Mouse (Mus musculus) thymus, adult 2 months (tissue): Measurements from ENCODE around the gene Grin2c. TPM values are rescaled to one million over a fixed set of nuclear protein-coding genes. Genes with fewer than 3 reads are reported as not detected.

Experiments
- DNase-seq: peaks from one replicate; pipeline ENCODE4 v3.0.0; 2021
- H3K27ac ChIP-seq: fragments of 200-500 bp; 2 replicates; pipeline ENCODE4 v1.5.1; 2012; ENCODE audit warnings: low read length, control low read depth; ENCODE audit not compliant: control insufficient read depth, insufficient read depth
- H3K27me3 ChIP-seq: fragments of 200-500 bp; 2 replicates; pipeline ENCODE4 v1.6.1; 2012; ENCODE audit warnings: mild to moderate bottlenecking, low read length, moderate library complexity, mixed read lengths; ENCODE audit not compliant: control insufficient read depth, insufficient read depth
- H3K36me3 ChIP-seq: fragments of 200-500 bp; 2 replicates; pipeline ENCODE4 v1.6.1; 2012; ENCODE audit warnings: mild to moderate bottlenecking, low read length, moderate library complexity; ENCODE audit not compliant: control insufficient read depth, insufficient read depth
- H3K4me1 ChIP-seq: fragments of 200-500 bp; replicated peaks from 2 replicates; pipeline ENCODE4 v1.6.1; 2012; ENCODE audit warnings: low read length; ENCODE audit not compliant: control insufficient read depth, insufficient read depth
- H3K4me3 ChIP-seq: fragments of 200-500 bp; 2 replicates; pipeline ENCODE4 v1.5.1; 2012; ENCODE audit warnings: mild to moderate bottlenecking, low read length, control low read depth, moderate library complexity; ENCODE audit not compliant: control insufficient read depth, insufficient read depth
- CTCF ChIP-seq: fragments of 200-500 bp; IDR thresholded peaks from 2 replicates; pipeline ENCODE4 v1.5.1; 2012; ENCODE audit warnings: mild to moderate bottlenecking, control low read depth, low read length, moderate library complexity, borderline replicate concordance; ENCODE audit not compliant: control insufficient read depth, poor library complexity, insufficient read depth; ENCODE audit errors: extremely low read depth
- POLR2A ChIP-seq: fragments of 200-500 bp; IDR thresholded peaks from 2 replicates; pipeline ENCODE4 v1.6.1; 2012; ENCODE audit warnings: mild to moderate bottlenecking, low read length, control low read depth, moderate library complexity; ENCODE audit not compliant: control insufficient read depth, poor library complexity, insufficient read depth; ENCODE audit errors: extremely low read depth
- WGBS: fragments of 180-500 bp; shearing (Covaris S2); methylation state at CpG from one replicate; pipeline ENCODE4 v1.1.7; 2018; 5-methylcytosine and 5-hydroxymethylcytosine counted together
- polyA plus RNA-seq: library from polyadenylated mRNA; depleted of rRNA; stranded (reverse); fragments of >200 nt; gene quantifications from 2 replicates; pipeline ENCODE4 v1.2.3, GENCODE M21; 2012

The Grin2c gene
- polyA plus RNA-seq, 1 experiment, result 7.1 TPM

- TF ChIP-seq CTCF, result no peak
- no peak for TF ChIP-seq POLR2A
- no peak for DNase-seq
- Histone ChIP-seq H3K27me3 (peaks cover 9% of the 10 kb centered on the region), H3K4me1 (peaks cover 13% of the 10 kb centered on the region), H3K36me3 (0 out of 2 replicates have a peak, but pooled peaks cover 7% of the 10 kb centered on the region), H3K4me3 (no peak overlapping the region), H3K27ac (no peak overlapping the region)
- 7% methylated on average over 22 of the region's 22 CpGs for WGBS
Observed at GRCm38 (mm10) chr11:115266400-115266778, 654 bp downstream of the Grin2c start.

GRCm38 (mm10) chr11:115265771-115266399, 1.2 kb downstream of the Grin2c start:
- no peak overlapping the region for H3K27ac ChIP-seq
- WGBS, result 4% methylated on average over 20 of the region's 20 CpGs
- H3K4me3 ChIP-seq, result no peak overlapping the region
- H3K4me1 ChIP-seq, result peaks cover 13% of the 10 kb centered on the region
- peaks cover 9% of the 10 kb centered on the region for H3K27me3 ChIP-seq
- 0 out of 2 replicates have a peak, but pooled peaks cover 7% of the 10 kb centered on the region for H3K36me3 ChIP-seq
- DNase-seq, result no peak
- no peak for TF ChIP-seq POLR2A
- no peak for TF ChIP-seq CTCF

DNA sequence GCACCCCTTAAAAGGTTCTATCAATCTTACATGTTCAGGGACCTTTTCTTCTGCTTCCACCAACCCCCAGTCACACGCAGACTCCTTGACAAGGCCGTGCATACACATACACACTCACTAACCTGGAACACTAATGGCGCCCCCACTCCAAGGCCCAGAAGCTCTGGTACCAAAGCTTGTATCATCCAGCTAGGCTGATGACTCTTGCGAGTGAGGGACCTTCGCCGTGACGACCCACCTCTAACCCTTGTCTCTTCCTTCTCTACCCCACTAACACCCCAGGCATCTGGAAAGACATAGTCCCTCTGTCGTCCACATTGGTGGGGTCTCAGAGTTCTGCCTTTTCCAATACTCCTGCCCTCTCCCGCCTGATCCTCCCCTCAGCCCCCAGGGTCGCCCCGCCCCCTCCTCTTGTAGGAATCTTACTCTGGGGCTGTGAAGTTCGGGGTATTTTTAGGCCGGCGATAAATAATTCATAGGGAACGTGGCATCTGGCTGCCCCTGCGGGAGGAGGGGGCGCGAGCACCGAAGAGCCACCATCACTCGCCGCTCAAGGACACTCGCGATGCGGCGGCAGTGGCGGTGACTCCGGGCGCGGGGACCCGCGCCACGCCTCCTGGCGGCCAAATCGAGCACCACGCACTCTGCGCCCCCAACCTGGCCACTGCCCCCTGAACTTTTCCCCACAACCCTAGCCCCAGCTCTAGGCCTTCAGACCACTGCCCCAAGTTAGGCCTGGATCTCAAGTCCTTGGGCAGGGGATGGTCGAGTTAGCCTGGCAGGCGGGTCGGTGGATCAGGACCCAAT, 2.0 kb downstream of the Grin2c start:
- peak; percentile 36 for DNase-seq
- Histone ChIP-seq H3K27me3 (peaks cover 9% of the 10 kb centered on the region), H3K4me3 (no peak overlapping the region), H3K27ac (no peak overlapping the region), H3K36me3 (0 out of 2 replicates have a peak, but pooled peaks cover 7% of the 10 kb centered on the region), H3K4me1 (peaks cover 13% of the 10 kb centered on the region)
- WGBS, result 19% methylated on average over 39 of the region's 39 CpGs
- peak; percentile 93 for TF ChIP-seq CTCF
- no peak for TF ChIP-seq POLR2A

GRCm38 (mm10) chr11:115264136-115264861, 2.7 kb downstream of the Grin2c start:
- H3K27me3 ChIP-seq, result peaks cover 9% of the 10 kb centered on the region
- no peak overlapping the region for H3K4me3 ChIP-seq
- H3K27ac ChIP-seq, result no peak overlapping the region
- 0 out of 2 replicates have a peak, but pooled peaks cover 7% of the 10 kb centered on the region for H3K36me3 ChIP-seq
- TF ChIP-seq CTCF (no peak), POLR2A (no peak)
- no peak for DNase-seq
- 80% methylated on average over 7 of the region's 7 CpGs for WGBS
- H3K4me1 ChIP-seq, result peaks cover 13% of the 10 kb centered on the region

DNA sequence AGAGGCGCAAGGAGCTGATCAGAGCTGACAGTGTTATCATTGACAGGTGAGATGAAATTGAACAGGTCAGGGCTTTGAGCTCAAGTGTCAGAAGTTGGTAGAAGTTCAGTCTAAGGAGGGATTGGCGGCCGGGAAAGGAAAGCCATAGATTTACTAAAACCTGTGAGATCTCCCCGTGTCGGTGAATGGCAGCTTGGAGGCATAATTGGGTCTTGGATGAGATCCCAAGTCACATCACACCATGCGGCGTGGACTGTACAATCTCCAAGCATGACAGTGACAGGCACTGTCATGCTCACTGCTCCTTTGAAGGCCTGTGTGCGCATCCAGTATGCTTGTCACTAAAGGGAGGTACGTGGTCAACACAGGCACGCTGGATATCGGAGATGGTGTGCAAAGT, 4.1 kb downstream of the Grin2c start:
- no peak for TF ChIP-seq CTCF
- no peak for TF ChIP-seq POLR2A
- Histone ChIP-seq H3K27ac (no peak overlapping the region), H3K4me3 (no peak overlapping the region), H3K36me3 (no peaks in the 10 kb centered on the region), H3K27me3 (peaks cover 15% of the 10 kb centered on the region), H3K4me1 (peaks cover 15% of the 10 kb centered on the region)
- no peak for DNase-seq
- 92% methylated on average over 11 of the region's 11 CpGs for WGBS

- H3K27me3 ChIP-seq, result 0 out of 2 replicates have a peak, but pooled peaks cover 5% of the 10 kb centered on the region
- WGBS, result 91% methylated on average over 4 of the region's 4 CpGs
- H3K27ac ChIP-seq, result no peak overlapping the region
- H3K36me3 ChIP-seq, result no peaks in the 10 kb centered on the region
- no peak for DNase-seq
- H3K4me3 ChIP-seq, result no peak overlapping the region
- peaks cover 4% of the 10 kb centered on the region; the same call in 1 of the 2 replicates for H3K4me1 ChIP-seq
- TF ChIP-seq CTCF (no peak), POLR2A (no peak)
Observed at GRCm38 (mm10) chr11:115259134-115259533, 7.9 kb downstream of the Grin2c start.
